Mouse (Mus musculus): ENCODE measurements around the gene Dlg1.

The Dlg1 gene

GRCm38 (mm10) chr16:31865242-31865641 is 202.0 kb downstream of the Dlg1 start:
- DNase-seq = no peak

DNA sequence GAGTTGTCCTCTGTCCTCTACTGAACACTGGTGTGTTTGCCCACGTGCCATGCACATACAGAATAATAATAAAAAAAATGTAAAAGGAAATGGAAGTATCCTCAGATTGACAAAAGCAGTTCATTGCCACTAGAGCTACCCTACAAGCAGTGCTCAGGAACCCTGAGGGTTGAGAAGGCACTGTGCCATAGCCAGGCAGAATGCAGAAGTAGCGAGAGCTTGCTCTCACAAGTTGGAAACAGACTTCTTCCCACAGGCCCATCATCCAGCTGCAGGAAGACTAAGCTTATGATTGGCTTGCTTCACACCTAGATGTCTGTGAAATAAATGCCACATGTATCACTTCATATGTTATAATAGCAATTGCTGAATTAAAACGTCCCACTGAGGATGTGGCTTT is 203.7 kb downstream of the Dlg1 start:
- no peak for DNase-seq

DNA sequence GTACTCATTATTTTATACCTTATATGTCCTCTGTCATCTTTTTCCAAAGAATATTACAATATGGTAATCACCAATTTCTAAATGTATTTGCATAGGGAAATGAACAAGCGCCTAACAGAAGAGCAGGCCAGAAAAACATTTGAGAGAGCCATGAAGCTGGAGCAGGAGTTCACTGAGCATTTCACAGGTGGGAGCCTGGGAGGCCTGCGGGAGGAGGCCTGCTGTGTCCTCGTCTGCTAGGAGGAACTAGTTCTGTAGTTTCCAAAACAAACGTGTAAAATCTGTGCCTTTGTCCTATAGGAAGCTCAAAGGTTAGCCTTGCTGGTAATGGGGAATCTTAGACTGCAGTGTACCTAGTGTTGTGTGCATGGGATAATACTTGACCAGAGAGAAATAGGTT is 204.5 kb downstream of the Dlg1 start:
- no peak for DNase-seq

- DNase-seq = no peak
Observed at GRCm38 (mm10) chr16:31873721-31874120, 210.5 kb downstream of the Dlg1 start.

GRCm38 (mm10) chr16:31875391-31875790 is 212.1 kb downstream of the Dlg1 start:
- DNase-seq = no peak

GRCm38 (mm10) chr16:31876386-31876785 is 213.1 kb downstream of the Dlg1 start:
- DNase-seq = no peak

DNA sequence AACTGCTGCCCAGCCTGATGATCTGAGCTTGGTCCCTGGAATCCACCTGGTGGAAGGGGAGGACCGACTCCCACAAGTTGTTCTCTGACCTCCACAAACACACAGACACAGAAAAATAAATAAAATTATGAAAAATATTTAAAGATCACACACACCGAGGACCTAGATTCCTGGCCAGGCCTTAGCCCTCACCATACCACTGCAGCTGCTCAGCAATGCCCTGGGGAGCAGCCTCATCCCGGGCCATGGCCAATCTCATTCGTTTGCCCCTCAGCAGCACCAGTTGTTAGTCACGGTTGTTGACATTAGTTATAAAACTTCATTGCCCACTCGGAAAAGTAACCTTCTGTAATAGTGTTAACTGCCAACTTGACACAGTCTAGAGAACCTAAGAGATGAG is 214.8 kb downstream of the Dlg1 start:
- no peak for DNase-seq

DNA sequence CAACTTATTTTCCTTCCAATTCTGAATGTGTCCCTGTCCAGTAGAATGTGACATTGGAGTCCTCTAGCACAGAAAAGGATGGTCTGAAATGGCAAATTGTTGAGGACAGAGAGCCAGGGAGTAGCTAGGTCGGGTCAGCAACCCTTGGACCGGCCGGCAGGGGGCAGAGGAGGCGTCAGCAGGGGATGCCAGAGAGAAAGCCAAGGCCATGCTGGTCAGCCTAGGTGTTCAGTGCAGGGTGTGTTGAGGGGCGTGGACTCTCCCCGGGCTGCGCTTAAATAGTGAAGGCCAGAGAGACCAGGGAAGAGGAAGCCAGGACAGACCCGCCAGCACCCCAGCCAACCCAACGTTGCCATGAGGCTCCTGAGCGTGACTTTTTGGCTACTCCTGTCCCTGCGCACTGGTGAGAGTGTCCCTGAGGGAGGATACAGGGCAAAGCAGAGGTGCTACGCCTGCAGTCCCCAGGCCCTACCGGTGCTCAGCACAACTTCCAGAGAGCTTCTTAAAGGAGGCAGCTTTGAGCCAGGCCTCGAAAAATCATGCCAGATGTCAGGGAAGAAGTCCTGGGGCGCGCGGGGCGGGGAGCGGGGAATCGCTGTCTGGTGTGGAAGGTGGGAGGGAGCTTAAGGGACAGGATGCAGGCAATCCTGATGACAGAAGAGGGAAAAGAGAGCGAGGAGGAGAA is 215.5 kb downstream of the Dlg1 start, which contains the start of gene Meltf:
TSS of gene Meltf (plus strand) at position 238 of the 685 bp plus-strand sequence.
- peak; percentile 68 for DNase-seq

- no peak for DNase-seq
Observed at GRCm38 (mm10) chr16:31880146-31880840, 217.1 kb downstream of the Dlg1 start.

DNA sequence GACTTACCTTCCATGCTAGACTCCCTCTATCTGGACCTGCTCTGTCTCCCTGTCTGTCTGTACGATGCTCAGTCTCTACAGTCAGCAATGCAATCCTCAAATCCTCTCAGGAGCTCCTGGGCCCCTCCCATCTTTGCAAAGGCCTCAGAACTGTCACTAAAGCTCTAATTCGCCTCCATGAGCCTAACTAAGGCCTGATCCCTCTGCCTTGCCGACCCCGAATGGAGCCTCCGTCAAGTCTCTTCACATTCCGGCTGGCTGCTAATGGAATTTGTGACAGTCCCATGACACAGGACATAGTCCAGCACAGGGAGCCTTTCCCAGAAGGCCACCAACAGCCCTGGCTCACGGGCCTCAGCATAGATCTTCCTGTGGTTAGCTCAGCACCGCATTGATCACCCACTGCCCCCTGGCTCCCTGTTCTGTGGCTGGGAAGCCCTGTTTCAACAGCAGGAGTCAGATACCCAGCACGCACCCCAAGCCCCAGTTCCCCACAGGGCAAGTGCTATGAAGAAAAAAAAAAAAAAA is 219.2 kb downstream of the Dlg1 start:
- DNase-seq = no peak

DNA sequence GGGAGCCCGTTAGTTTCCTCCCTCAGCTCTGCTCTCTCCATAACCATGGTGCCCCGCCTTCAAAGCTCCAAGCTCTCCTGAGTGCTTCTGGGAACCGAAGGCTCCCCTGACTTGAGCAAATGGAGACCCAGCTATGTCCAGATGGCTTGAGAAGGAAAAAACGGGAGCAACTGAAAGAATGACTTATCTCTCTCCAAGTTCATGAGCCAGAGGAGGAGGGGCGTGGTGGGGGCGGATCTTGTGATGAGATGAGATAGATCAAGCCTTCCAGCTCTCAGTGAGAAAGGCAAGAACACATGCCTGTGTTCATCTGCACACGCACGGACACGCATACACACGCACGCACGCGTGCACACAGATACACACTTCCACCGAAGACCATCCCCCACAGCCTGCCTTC is 220.1 kb downstream of the Dlg1 start:
- DNase-seq = no peak

GRCm38 (mm10) chr16:31883902-31884301 is 220.7 kb downstream of the Dlg1 start:
- no peak for DNase-seq

DNA sequence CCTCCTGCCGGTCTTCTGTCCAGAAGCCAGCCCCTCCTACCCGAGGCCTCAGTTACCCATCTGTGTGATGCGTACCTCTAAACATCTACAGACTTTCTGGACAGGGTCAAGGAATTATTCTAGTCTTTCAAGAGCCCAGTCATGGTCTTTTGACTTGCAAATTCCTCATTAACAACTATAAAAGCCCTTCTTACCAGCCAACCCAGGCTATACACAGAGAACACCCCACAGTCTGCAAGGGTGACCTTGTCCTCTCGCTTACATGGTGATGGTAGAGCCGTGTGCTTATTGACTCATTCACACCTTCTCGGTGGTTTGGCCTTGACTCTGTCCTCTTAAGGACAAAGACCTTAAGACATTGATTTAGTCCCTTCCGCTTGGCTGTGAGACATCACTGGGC is 227.7 kb downstream of the Dlg1 start:
- no peak for DNase-seq

- no peak for DNase-seq
Observed at GRCm38 (mm10) chr16:31893396-31894141, 230.3 kb downstream of the Dlg1 start.

DNA sequence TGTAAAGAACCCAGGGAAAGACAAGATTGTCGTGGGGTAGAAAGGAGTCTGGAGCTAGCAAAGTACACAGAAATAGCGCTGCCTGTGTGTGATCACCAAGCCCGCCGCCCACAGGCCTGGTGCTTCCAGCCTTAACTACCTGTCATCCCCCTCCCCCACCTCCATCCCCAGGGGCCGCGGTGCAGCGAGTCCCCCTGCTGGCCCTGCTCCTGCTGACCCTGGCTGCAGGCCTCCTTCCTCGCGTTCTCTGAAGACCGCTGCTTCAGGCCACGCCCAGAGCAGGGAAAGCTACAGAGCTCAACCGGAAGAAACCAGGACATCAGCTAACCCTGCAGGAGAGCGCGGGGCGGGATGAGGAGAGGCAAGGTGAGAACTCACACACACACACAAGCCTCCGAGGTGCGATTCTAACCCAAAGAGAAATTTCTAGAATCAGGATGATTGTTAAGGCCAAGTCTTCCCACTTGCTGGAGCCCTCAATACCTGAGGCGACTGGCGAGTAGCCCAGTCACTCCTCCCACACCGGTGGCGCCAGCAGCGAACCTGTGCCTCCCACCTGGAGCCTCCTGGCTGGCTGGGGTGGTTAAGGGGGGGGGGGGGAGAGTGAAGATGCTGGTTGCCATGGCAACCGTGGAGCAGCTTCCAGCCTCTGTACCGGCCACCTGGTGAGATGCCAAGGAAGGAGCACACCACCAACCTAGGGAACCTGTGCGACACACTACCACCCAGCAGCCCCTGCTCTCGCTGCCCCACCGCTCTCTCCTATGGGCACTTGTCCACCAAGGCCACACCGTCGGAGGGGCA is 233.9 kb downstream of the Dlg1 start:
- DNase-seq = peak; percentile 61

DNA sequence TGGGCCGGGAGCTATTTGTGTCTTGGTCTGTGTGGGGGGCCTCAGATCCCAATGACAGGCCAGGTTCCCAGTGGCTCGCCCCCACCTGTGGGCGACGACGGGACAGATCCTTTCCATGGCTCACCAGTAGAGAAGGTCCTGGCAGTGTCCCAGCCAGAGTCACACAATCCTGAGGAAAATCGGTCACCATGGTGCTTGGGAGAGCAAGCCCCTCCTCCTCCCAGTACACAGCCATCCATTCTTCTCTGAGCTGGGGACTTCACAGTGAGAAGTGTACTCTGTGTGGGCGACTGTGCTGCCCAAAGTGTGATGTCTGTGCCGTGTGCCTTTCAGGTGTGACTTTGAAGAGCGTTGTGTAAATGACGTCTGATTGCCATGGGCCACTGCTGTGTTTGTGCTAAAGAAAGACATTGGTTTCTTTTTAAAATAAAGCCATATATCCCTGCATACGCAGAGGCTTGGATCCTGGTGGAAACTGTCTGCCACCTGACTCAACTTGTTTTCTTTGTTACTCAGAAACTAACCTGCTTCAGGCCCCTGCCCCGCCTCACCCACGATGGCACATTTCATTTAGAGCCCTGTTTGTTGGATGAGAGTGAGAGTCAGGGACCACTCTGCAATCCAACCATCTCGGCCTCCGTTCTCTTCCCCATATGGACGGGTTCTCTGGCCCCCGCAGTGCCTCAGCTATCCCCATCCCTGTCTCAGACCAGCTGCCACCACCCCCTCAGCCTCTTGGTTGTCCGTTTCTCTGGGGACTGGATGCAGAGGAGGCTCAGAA is 235.5 kb downstream of the Dlg1 start:
- peak; percentile 72 for DNase-seq

DNA sequence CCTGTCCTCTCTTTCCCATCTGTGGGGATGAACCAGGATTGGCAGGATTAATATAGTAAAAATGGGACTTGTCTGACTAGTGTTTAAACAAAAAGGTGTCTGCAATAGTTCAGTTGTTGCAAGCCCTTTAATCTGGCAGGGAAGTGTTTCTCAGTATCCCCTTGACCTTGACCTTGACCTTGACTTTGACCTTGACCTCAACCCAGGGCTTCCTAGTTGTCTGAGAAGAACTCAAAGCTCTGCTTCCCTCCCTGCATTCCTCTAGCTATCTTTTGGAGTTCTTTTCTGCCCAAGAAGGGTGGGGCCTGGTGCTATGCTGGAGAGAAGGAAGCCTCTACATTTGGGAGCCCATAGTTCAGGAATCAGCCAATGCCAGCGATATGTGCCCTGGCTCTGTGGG is 238.6 kb downstream of the Dlg1 start:
- no peak for DNase-seq

DNA sequence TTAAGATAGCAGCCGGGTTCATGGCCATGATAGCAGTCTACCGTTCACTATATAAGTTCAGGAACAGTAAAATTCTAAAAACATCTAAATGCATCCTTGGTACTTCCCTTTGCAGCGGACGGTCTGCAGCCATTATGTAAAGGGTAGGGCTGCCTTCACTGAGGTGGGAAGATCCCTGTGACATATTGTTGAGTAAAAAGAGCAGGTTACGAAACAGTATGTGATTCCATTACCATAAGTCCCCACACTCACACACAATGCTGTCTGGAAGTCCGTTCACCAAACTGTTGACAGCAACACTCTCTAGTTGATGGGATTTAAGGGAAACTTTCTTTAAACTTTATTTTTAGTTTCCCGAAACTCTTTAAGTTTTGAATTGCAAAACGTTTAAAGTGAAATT is 240.0 kb downstream of the Dlg1 start:
- DNase-seq = no peak

- no peak for DNase-seq
Observed at GRCm38 (mm10) chr16:31905331-31905730, 242.1 kb downstream of the Dlg1 start.

DNA sequence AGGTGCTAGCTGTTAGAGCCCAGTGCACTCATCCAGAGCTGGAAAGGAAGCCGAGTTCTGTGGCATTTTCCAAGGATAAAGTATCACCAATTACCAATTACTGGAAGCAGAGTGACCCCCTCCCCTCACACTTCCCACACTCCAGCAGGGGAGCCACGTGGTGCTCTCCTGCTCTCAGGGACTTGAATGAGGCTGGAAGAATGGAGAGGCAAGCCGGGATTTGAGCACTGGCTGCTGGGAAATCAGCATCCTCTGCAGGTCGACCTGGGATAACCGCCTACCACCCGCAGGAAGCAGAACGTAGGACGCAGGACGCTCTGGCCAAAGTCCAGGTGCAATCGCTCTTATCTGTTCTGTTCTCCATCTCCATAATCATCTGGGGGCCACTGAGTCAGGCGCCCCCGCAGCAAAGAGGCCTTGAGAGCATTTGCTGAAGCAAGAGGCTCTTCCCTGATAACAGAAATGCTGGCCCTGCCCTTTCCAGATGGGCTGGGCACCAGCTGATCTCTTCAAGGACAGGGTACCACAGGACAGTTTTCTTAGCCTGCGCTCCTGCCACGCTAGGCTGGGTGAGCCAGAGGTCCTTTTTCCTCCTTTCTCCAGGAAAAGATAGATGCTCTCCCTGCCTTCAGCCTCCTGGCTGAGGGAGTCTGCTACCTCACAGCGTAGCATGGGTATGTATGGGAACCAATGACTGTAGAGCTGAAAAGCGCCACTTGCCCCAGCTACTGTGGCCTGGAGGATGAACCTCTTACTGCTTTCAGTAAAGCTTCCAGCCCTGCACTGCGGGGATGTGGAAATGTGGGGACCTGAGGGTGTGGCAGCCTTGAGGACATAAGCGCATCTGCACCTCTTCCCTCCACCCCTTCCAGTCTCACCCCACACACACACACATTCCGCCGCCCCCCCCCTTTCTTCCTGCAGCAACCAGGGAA is 242.9 kb downstream of the Dlg1 start:
- no peak for DNase-seq

DNA sequence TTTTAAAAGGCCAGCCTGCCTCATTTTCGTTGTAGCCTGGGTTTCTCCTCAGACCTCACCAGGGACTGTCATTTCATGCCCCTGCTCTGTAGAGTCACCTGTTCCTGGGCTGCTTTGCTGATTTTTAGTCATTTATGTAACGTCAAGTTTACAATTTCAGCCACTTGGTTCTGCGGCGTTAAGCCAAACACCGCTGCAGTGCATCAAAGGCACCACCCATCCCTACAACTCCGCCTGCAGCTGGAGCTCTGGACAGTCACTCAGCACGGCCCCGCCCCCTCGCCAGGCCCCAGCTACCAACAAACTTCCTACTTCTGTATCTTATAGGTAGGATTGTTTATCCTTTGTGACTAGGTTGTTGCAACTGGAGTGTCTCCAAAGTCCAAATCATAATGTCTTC is 243.7 kb downstream of the Dlg1 start:
- no peak for DNase-seq

All from right cerebral cortex, postnatal 4 days (tissue).